Mouse (Mus musculus) testis, adult 2 months (tissue): ENCODE measurements at regions not wholly inside any gene's neighbourhood (a gene's known extent, or its start where the extent isn't known, plus 50 kb on each side); places are given as distances from the start of the nearest gene placed in this dataset.

Experiments used
- H3K27ac ChIP-seq: fragments of 200-500 bp; 2 replicates; pipeline ENCODE4 v1.5.1; 2012; ENCODE audit warnings: low read depth, low read length; ENCODE audit not compliant: control insufficient read depth, insufficient read depth
- H3K27me3 ChIP-seq: fragments of 200-500 bp; 2 replicates; pipeline ENCODE4 v1.6.1; 2012; ENCODE audit warnings: mild to moderate bottlenecking, low read length, moderate library complexity; ENCODE audit not compliant: control insufficient read depth, insufficient read depth
- H3K36me3 ChIP-seq: fragments of 200-500 bp; 2 replicates; pipeline ENCODE4 v1.6.1; 2012; ENCODE audit warnings: mild to moderate bottlenecking, low read length; ENCODE audit not compliant: control insufficient read depth, insufficient read depth
- H3K4me1 ChIP-seq: fragments of 200-500 bp; 2 replicates; pipeline ENCODE4 v1.6.1; 2012; ENCODE audit warnings: low read length; ENCODE audit not compliant: control insufficient read depth, insufficient read depth
- H3K4me3 ChIP-seq: fragments of 200-500 bp; 2 replicates; pipeline ENCODE4 v1.5.1; 2012; ENCODE audit warnings: low read depth, mild to moderate bottlenecking, low read length, moderate library complexity, mixed read lengths; ENCODE audit not compliant: control insufficient read depth
- CTCF ChIP-seq: fragments of 200-500 bp; IDR thresholded peaks from 2 replicates; pipeline ENCODE4 v1.5.1; 2012; ENCODE audit warnings: low read depth, mild to moderate bottlenecking, inconsistent platforms, low read length, moderate library complexity; ENCODE audit not compliant: control insufficient read depth, insufficient read depth, insufficient replicate concordance
- POLR2A ChIP-seq: fragments of 200-500 bp; IDR thresholded peaks from 2 replicates; pipeline ENCODE4 v1.6.1; 2012; ENCODE audit warnings: low read depth, mild to moderate bottlenecking, inconsistent platforms, low read length, moderate library complexity; ENCODE audit not compliant: control insufficient read depth

DNA sequence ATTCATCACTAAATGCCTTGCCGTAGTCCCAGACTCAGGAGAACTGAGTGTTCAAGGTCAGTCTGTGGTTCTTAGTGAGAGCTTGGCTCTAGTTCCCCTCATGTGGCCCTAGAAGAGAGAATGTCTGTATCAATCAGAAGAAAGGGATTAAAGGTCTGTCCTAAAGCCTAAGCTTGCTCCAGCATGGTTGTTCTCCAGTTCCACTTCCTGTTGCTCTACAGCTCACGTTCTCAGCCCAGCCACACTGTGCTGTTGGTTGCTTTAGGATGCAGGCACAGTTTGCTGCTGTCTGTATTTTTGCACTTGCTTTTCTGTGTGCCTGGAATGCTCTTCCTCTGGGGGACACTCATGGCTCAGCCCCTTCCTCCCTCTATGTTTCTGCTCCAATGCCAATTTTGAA is 150.4 kb upstream of the Eci2 start:
- TF ChIP-seq POLR2A: no peak
- TF ChIP-seq CTCF: no peak
- Histone ChIP-seq H3K27ac (peak overlapping the region; percentile 23; the same call in 1 of the 2 replicates), H3K4me3 (no peak overlapping the region), H3K27me3 (no peaks in the 10 kb centered on the region), H3K36me3 (no peaks in the 10 kb centered on the region), H3K4me1 (peaks cover 5% of the 10 kb centered on the region; the same call in 1 of the 2 replicates)

DNA sequence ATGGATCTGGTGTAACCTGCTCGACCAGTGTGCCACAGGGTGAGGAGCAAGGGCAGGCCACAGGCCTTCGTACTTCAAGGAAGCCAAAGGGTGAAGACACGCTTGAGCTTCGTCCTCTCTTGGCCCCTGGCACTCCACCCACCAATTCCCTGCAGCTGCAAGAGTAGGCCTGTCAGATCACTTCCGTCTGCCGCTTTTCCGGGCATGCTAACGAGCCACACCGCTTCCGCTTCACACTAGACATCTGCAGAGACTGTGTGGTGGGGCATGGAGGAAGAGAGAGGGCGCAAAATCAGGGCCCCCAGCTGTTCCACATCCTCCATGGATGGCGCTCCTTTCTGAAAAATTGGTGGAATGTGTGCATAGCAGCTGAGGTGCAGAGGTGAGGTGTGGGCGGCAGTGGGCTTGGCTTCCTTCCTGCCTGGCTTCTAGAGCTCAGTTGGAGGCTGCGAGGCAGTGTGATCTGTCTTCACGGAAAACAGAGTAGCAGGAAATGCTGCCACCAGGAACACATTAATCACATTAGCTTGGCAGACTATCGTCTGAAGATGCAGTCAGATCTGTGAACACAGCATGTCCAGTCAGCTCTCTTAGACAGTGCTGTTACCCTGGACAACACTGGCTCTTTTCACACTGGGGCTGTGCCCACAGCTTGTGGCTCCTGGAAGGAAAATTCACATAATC is 162.3 kb upstream of the Eci2 start:
- Histone ChIP-seq H3K4me1 (peaks cover 7% of the 10 kb centered on the region), H3K27me3 (no peaks in the 10 kb centered on the region), H3K27ac (no peak overlapping the region), H3K36me3 (no peaks in the 10 kb centered on the region), H3K4me3 (no peak overlapping the region)
- TF ChIP-seq CTCF (no peak), POLR2A (no peak)

DNA sequence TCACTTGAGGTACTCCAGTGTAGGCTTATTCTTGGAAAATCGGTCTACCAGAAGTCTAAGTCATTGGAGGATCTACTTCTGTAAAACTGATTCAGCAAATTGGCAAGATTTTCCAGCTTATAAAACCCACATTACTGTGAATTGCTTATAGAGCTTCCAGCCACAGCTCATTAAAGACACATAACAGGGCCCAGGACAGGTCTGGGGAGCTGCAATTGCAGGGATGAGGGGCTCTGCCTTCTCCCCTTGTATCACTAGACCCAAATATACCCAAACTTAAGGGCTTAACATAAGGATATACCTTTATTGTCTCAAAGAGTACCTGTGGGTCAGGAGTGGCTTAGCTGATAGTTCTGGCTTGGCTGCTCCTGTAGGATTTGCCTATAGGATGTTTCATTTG is 175.2 kb upstream of the Eci2 start:
- Histone ChIP-seq H3K4me3 (no peak overlapping the region), H3K27ac (no peak overlapping the region), H3K27me3 (no peaks in the 10 kb centered on the region), H3K36me3 (no peaks in the 10 kb centered on the region), H3K4me1 (no peaks in the 10 kb centered on the region)
- TF ChIP-seq POLR2A (no peak), CTCF (no peak)

DNA sequence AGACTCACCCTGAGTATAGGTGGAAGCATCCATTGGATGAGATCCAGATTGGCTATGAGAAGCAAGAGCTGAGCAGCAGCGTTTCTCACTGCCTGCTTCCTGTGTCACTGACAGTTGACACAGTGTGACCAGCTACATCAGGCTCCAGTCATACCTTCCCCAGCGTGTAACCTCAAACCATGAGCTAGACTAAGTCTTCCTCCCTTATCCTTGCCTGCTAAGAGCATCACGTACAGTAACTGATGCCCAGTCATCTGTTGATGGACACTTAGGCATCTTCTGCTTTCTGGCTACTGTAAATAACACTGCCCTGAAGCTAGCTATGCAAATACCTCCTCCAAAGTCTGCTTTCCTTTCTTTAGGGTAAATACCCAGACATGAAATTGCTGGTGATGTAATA is 181.4 kb upstream of the Eci2 start:
- Histone ChIP-seq H3K4me1 (no peaks in the 10 kb centered on the region), H3K27ac (no peak overlapping the region), H3K4me3 (no peak overlapping the region), H3K36me3 (no peaks in the 10 kb centered on the region), H3K27me3 (no peaks in the 10 kb centered on the region)
- TF ChIP-seq CTCF: no peak

DNA sequence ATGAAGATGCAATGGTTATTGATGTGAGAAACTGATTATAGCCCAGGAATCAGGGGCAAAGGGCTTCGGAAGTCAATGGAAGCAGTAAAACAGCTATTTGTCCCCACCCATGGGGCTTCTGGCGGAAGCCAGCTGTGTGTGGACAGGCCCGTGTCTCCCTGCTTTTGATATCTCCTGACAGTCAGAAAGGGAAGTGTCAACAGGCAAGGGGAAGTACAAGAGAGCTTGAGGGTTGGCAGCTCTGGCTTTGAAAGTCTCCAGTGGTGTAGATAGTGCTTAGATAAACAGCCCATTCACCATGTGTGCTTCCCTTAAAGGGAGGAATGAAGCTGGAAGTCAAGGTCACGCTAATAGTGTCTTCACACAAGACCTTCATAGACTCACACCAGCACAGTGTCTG is 182.7 kb upstream of the Eci2 start:
- H3K36me3 ChIP-seq: no peaks in the 10 kb centered on the region
- H3K27me3 ChIP-seq: no peaks in the 10 kb centered on the region
- H3K27ac ChIP-seq: no peak overlapping the region
- no peak for TF ChIP-seq CTCF
- no peak for TF ChIP-seq POLR2A
- no peak overlapping the region for H3K4me3 ChIP-seq
- H3K4me1 ChIP-seq: no peaks in the 10 kb centered on the region

GRCm38 (mm10) chr13:35211834-35212233 is 184.9 kb upstream of the Eci2 start:
- peak overlapping the region; percentile 58 for H3K4me3 ChIP-seq
- no peak overlapping the region for H3K27ac ChIP-seq
- no peaks in the 10 kb centered on the region for H3K36me3 ChIP-seq
- peak; percentile 91; the same call in 1 of the 2 replicates for TF ChIP-seq POLR2A
- no peak; the same call in 1 of the 2 replicates for TF ChIP-seq CTCF
- no peaks in the 10 kb centered on the region for H3K27me3 ChIP-seq
- no peaks in the 10 kb centered on the region for H3K4me1 ChIP-seq

GRCm38 (mm10) chr13:35212276-35212675 is 185.4 kb upstream of the Eci2 start:
- TF ChIP-seq POLR2A (no peak), CTCF (no peak)
- Histone ChIP-seq H3K4me1 (no peaks in the 10 kb centered on the region), H3K27ac (no peak overlapping the region), H3K27me3 (no peaks in the 10 kb centered on the region), H3K4me3 (no peak overlapping the region), H3K36me3 (no peaks in the 10 kb centered on the region)

- TF ChIP-seq POLR2A (no peak), CTCF (no peak)
- no peaks in the 10 kb centered on the region for H3K36me3 ChIP-seq
- no peak overlapping the region for H3K27ac ChIP-seq
- H3K27me3 ChIP-seq: no peaks in the 10 kb centered on the region
- H3K4me3 ChIP-seq: no peak overlapping the region
- H3K4me1 ChIP-seq: no peaks in the 10 kb centered on the region
These were observed 187.3 kb upstream of the Eci2 start for GRCm38 (mm10) chr13:35214219-35214618.
